Mouse (Mus musculus) layer of hippocampus, adult 2 months (tissue): Measurements from ENCODE around the gene Mtmr14. TPM values are rescaled to one million over a fixed set of nuclear protein-coding genes. Genes with fewer than 3 reads are reported as not detected.

ENCODE experiments used
- DNase-seq, 2 experiments: peaks; one replicate each; pipeline ENCODE4 v3.0.0; 2022; ENCODE audit warnings: low spot score in 2 of 2
- H3K27ac ChIP-seq: fragments of 200-600 bp; 2 replicates; pipeline ENCODE4 v1.8.1; 2022
- H3K4me3 ChIP-seq: fragments of 200-600 bp; 2 replicates; pipeline ENCODE4 v1.8.1; 2022; ENCODE audit warnings: mild to moderate bottlenecking
- CTCF ChIP-seq: fragments of 200-600 bp; conservative IDR thresholded peaks from 2 replicates; pipeline ENCODE4 v1.8.1; 2022; ENCODE audit warnings: antibody characterized with exemption, mild to moderate bottlenecking, moderate library complexity
- total RNA-seq, 2 experiments: library from RNA; stranded (reverse); gene quantifications; 2 replicates each; pipeline ENCODE4 v1.2.3; 2021

The Mtmr14 gene
- total RNA-seq, 2 experiments from 2014 or later = 15.0 to 15.6 TPM

- TF ChIP-seq CTCF = peak; percentile 57
- DNase-seq = no peak
- Histone ChIP-seq H3K4me3 (no peak overlapping the region), H3K27ac (no peak overlapping the region)
Observed at GRCm38 (mm10) chr6:113251921-113252320, 14.3 kb downstream of the Mtmr14 start.

DNA sequence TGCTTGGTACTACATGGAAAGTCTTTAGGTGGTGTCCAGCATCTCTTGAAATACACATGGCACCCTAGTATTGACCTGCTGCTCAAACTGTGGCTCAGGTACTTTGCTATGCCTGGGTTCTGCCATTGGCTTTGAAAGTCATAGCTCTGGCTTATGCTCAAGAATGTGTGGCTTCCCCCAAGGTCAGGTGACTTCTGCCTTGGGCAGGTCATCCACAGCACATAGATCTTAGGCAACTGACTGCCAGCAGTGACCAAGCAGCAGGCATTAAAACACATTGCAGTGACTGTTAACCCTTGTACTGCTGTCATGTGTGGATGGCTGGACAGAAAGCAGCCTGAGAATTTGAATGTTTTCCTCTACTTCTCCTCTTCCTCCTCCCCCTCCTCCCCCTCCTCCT is 17.3 kb downstream of the Mtmr14 start:
- TF ChIP-seq CTCF = no peak
- Histone ChIP-seq H3K4me3 (no peak overlapping the region), H3K27ac (no peak overlapping the region)
- no peak for DNase-seq

DNA sequence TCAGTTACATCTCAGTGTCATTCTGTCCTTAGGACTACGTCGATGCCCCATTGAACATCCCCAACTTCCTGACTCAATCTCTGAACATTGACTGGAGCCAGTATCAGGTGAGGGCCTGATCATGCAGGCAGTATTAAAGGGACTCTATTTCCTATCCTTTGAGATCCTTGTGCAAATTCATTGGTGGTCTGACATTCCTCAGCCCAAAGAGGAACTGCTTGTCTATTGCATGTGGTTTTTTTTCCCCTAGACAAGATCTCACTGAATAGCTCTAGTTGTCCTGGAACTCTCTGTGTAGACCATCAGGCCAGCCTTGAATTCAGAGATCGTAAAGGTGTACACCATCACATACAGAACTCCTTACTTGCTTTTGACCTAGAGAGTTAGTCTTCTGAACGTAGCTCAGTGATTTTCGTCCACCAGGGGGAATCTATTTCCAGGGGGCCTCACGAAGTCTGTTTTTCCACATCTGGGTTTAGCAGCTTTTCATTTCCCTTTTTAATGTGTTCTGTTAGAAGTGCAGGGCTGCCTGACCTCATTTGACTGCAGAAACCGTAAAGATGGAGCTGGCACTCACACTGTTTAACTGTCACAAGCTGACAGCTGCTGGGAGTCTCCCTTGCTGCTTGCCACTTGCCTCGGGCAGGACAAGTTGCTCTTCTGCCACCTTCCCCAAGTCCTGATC is 23.7 kb downstream of the Mtmr14 start:
- TF ChIP-seq CTCF = peak; percentile 50
- Histone ChIP-seq H3K27ac (no peak overlapping the region), H3K4me3 (no peak overlapping the region)
- no peak for DNase-seq

DNA sequence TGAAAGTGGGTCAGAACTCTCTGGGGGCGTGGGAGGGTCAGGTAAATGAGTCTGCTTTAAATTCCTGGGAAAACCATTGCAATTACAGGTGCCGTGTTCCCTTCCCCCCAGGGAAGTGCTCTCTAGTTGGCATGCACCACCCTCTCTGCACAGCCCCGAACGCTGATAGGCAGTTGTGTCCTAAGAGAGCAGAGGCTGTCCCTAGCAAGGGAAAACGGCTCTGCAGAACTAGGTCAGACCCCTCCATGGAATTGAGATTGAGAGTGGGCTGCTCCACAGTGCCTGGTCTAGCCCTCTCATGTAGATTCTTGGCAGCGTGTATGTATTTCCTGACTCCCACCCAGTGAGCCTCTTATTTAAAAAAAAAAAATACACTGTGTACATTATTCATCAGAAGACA is 25.9 kb downstream of the Mtmr14 start:
- no peak overlapping the region for H3K4me3 ChIP-seq
- DNase-seq = no peak
- no peak overlapping the region for H3K27ac ChIP-seq
- TF ChIP-seq CTCF = no peak

DNA sequence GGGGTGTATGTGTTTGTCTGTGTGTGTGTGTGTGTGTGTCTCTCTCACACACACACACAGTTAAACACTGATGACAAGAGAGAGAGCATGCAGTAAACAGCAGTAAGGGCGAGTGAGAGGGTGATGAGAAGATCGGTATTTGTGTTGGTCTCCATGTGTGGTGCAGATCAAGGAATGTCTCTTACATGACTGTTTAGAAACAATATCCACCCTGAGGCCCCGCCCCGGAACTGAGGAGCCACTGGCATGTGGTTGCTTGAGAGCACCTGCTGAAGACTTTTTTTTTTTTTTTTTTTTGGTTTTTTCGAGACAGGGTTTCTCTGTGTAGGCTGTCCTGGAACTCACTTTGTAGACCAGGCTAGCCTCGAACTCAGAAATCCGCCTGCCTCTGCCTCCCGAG is 26.8 kb downstream of the Mtmr14 start:
- Histone ChIP-seq H3K4me3 (no peak overlapping the region), H3K27ac (no peak overlapping the region)
- no peak for DNase-seq
- TF ChIP-seq CTCF = no peak

DNA sequence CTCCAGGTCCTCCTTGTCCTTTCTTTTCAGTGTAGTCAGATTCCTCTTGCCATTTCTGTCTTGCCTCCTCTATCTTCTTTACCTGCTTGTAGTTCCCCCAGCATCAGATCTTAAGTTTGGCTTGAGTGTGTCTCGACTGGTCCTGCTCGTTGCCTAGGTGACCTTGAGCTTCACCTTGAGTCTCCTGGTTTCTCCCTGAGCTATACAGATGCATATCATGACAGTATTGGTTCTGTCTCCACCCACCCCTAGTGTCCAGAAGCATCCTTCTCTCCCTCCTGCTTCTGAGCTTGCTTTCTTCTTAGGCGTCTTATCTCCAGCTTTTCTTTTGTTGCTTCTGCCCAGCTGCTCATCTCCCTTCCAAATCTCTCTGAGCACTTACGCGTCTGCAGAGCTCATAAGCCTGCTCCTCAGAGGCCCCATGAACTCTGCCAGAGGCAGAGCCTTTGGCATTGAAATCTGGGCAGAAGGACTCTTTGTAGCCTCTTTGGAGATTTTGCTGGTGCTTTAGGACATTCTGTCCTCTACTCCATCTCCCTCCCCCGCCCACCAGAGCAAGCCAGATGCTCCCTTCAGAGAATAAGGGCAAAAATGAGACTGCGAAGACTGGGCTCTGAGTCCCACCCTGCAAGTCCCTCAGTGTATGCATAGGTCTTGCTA is 29.5 kb downstream of the Mtmr14 start:
- no peak for TF ChIP-seq CTCF
- no peak for DNase-seq
- H3K27ac ChIP-seq = peak overlapping the region; percentile 36
- no peak overlapping the region for H3K4me3 ChIP-seq

GRCm38 (mm10) chr6:113267988-113268387 is 30.3 kb downstream of the Mtmr14 start:
- Histone ChIP-seq H3K4me3 (no peak overlapping the region), H3K27ac (peak overlapping the region; percentile 75; the same call in 1 of the 2 replicates)
- no peak for TF ChIP-seq CTCF
- DNase-seq = no peak

DNA sequence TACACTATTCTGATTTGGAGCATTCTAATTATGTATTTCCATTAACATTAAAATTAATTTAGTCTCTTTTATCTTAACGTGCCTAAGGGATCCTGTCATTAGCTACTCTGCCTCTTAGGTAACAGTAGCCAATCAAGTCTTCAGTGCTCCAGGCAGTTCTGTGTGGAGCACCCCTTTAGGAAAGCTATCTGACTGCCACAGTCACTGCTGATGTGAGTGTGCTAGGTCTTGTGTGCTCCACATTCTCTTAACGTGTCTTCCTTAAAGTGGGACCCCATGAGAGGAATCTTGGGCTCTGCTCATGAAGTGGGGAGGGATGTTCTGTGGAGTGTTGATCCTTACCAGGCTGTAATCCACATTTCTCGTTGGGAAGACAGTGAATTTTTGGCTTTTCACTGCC is 34.7 kb downstream of the Mtmr14 start:
- no peak for DNase-seq
- no peak for TF ChIP-seq CTCF
- Histone ChIP-seq H3K4me3 (no peak overlapping the region), H3K27ac (no peak overlapping the region)

DNA sequence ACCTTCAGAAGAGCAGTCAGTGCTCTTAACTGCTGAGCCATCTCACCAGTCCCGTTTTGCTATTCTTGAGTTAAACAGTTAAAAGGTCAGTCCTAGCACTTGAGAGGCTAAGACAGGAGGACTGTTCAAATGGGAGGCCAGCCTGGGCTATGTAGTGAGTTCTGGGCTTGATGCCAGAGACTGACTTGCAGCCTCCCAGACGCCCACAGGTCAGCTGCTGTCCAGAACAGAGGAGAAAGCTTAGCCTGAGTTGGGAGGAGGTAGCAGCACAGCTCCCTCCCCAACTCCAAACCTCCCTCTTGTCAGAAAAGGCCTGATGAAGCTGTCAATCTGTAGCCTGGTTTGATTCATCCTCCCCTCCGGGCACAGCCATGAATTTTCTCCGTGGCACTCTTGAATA is 39.2 kb downstream of the Mtmr14 start:
- H3K4me3 ChIP-seq = no peak overlapping the region
- TF ChIP-seq CTCF = no peak
- peak; percentile 20 to 40 for DNase-seq
- H3K27ac ChIP-seq = peak overlapping the region; percentile 68

GRCm38 (mm10) chr6:113281676-113282075 is 44.0 kb downstream of the Mtmr14 start:
- H3K4me3 ChIP-seq = no peak overlapping the region
- TF ChIP-seq CTCF = no peak; the same call in 1 of the 2 replicates
- H3K27ac ChIP-seq = no peak overlapping the region
- DNase-seq = no peak

- Histone ChIP-seq H3K4me3 (peak within 1 kb of the TSS; percentile 46), H3K27ac (no peak within 1 kb of the TSS)
- no peak for DNase-seq
- TF ChIP-seq CTCF = peak; percentile 23
Observed at GRCm38 (mm10) chr6:113282101-113282802, 44.6 kb downstream of the Mtmr14 start, which contains the start of gene Cpne9. Gene Cpne9, plus strand, starts transcription at chr6:113282307.

GRCm38 (mm10) chr6:113282969-113283368 is 45.3 kb downstream of the Mtmr14 start:
- H3K27ac ChIP-seq = no peak overlapping the region
- TF ChIP-seq CTCF = no peak
- H3K4me3 ChIP-seq = peak overlapping the region; percentile 46
- DNase-seq = no peak

GRCm38 (mm10) chr6:113283500-113283899 is 45.9 kb downstream of the Mtmr14 start:
- no peak for DNase-seq
- H3K4me3 ChIP-seq = no peak overlapping the region
- H3K27ac ChIP-seq = no peak overlapping the region
- TF ChIP-seq CTCF = no peak

- H3K27ac ChIP-seq = no peak overlapping the region
- no peak for DNase-seq
- TF ChIP-seq CTCF = no peak
- H3K4me3 ChIP-seq = no peak overlapping the region
Observed at GRCm38 (mm10) chr6:113284931-113285330, 47.3 kb downstream of the Mtmr14 start.
